Mouse (Mus musculus) megakaryocyte, adult 5-6 weeks (primary cell): ENCODE measurements around the gene Pxn. TPM values are rescaled to one million over a fixed set of nuclear protein-coding genes. Genes with fewer than 3 reads are reported as not detected.
A peak's percentile ranks its signal among the peaks of the same experiment; 100 is the strongest.
"Not testable (repeated sequence)": the region's sequence is repeated elsewhere in the genome, so short reads cannot be mapped to it uniquely, and the experiment has no call there.

Experiments
- ATAC-seq: 2 replicates; pipeline ENCODE4 v1.8.0; 2016; ENCODE audit warnings: mild to moderate bottlenecking, inconsistent platforms; ENCODE audit not compliant: poor library complexity, severe bottlenecking
- total RNA-seq, 2 experiments: library from RNA; stranded (forward) in 1 of 2; stranded (reverse) in 1 of 2; fragments of 153-499, 151-499 nt in 1 of 2; fragments of 221-1000, 200-1000 nt in 1 of 2; gene quantifications; 2 replicates each; pipeline versions ENCODE4 v1.2.3 to v1.2.4; 2015 to 2017

Pxn gene
- total RNA-seq, 2 experiments from 2014 or later: 93.8 to 199 TPM

DNA sequence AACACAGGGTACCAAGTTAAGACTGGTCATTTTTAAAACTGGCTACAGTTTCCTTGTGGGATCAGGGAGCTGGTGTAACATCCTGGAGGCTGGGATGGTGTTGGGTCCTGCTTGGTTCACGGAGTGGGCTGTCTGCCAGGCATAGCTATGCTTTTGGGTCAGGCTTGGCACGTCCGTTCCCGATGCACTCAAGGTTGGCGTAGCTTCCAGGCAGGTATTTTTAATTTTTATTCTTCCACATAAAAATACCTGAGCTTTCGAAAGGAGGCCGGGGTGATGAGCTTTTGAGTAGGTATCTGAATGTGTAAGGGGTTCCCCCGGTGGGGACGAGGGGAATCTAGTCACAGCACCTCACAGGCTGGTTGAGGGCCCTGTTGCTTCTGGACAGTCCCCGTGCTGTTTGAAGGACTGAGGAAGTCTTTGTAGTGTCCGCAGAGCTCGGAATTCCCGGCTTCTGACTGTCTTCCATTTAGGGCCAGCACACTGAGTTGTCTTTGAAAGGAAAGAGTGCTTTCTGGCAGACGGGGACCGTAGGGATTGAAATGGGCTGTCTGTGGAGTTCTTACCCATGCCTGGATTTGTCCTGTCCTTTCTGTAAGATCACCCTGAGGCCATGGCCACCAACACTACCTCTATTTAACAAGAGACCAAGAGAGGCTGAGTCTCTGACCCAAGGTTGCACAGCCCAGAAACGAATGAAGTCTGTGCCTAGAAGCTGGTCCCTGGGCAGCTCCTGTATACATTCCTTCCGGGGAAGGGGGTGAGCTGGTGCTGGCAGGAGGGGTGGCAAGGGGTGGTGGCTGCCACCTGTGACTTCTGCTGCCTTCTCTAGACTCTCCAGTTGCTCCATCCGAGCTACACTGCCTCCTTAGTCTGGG, 1.7 kb downstream of the Pxn start:
- no peak for ATAC-seq

DNA sequence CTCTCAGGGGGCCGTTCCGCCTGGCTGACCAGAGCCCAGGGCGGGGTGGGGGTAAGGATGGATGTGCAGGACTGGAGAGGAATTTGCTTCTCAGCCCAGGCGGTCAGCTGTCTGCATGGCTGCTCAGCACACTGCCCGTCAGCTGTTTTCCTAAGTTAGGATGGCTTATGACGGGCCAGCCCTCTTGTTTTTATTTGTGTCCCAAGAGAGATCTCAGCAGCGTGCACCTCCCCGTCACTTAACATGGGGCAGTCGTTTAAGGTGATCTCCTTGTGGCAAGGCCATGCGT, 2.3 kb downstream of the Pxn start:
- ATAC-seq: no peak

DNA sequence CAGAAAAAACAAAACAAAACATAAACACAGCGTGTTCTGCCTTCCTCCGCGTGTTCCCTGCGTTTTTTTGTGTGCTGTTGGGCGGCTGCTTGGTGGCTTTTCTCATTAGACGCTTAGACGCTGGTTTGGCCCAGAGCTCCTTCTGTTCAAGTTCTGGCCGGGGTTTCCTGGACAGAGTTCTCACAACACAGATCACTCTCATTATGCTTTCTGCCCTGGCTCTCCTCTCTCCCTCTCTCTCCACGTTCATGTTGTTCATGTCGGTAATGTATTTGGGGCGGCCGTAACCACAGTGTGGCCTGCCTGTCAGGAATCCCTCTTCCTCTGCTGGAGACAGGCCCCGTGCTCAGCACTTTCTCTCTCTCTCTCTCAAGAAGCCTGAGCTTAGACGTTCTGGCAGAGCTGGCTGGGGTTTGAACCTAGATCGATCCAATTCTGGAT, 2.9 kb downstream of the Pxn start:
- no peak for ATAC-seq

DNA sequence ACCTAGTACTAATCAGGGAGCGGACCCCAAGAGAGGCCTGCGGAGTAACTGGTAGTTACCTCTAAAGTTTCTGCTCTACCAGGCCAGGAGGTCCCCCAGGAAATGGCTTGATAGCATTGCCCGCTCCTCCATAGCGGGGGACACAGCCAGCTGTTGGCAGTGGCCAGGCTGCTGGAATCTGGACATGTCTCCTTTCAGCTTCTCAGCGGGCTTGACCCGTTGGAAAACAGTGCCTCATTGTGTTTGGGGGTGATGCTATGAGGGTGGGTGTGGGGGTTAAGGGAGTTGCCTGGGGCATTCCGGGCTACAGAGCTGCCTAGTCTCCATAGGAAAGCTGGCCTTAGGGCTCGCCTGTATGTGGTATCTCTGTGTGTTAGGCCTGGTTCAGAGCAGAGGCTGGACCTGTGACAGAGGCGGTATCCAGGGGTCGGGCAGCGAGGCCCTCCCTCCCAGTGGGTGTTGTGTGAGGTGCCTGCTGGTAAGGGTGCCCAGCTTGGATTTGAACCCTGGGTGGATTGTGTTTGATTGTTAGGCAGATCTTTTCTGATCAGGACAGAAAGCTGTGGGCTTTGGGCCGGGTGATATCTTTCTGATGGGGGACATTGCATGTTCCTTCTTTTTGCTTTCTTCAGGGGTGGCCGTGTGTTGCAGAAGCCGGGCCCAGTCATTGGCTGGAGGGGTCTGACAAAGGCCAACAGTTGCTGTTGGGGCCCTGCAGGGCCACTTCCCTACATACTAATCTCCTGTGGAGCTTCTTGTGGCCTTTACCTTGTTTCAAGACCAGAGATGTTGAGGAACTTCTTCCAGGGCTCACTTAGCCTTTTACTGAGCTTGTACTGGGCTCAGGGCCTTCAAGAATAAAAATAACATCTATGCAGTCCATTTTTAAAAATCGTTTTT, 3.6 kb downstream of the Pxn start:
- ATAC-seq: peak; percentile 38

DNA sequence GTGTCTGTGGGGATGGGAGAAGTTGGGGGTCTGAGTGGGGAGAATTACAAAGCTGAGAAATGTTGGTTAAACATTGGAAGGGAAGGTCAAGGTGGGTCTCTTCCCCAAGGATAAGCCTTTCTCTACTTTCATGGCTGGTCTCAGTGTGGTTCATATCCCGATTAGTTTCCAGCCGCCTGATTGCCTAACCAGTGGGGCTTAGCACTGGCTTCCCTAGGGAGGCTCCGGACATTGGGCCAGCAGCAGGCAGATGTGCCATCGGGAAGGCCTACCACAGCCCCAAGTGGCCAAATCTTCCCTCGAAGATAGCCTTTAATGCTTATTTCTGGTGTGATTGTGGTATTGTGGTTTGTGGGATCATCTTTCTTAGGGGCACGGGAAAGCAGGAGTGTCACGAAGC, 5.9 kb downstream of the Pxn start:
- no peak for ATAC-seq

DNA sequence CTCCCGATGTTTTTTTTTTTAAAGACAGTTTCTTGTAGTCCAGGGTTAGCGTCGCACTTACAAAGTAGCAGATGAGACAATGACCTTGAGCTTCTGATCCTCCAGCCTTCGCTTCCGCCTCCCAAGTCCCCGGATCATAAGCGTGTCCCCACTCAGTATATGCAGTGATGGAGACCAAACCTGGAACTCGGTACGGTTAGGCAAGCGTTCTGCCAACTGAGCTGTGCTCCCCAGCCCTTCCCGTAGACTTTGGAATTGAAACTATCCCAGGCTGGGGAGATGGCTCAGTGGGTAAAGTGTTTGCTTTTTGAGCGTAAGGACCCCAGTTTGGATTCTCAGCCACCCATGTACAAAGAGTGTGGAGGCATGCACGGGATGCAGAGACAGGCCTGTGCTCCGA, 6.8 kb downstream of the Pxn start:
- no peak for ATAC-seq

- no peak for ATAC-seq
Observed at GRCm38 (mm10) chr5:115513721-115514120, 7.2 kb downstream of the Pxn start.

DNA sequence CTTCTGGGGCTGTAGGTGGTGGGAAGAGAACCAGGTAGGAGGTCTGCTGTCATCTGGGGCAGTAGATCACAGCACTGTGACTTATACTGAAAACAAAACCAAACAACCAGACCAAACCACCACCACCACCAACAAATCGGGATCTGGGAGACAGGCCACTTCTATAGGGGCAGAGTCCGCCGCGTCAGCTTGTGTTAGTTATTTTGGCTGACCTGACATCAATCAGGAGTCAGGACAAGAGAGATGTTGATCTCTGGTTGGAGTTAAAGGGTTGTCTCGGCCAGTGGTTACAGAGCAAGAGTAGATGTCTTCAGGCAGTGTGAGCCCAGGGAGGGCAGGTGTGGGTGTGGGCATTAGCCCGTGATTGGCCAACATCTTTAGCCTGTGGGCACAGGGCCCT, 7.9 kb downstream of the Pxn start:
- no peak for ATAC-seq

DNA sequence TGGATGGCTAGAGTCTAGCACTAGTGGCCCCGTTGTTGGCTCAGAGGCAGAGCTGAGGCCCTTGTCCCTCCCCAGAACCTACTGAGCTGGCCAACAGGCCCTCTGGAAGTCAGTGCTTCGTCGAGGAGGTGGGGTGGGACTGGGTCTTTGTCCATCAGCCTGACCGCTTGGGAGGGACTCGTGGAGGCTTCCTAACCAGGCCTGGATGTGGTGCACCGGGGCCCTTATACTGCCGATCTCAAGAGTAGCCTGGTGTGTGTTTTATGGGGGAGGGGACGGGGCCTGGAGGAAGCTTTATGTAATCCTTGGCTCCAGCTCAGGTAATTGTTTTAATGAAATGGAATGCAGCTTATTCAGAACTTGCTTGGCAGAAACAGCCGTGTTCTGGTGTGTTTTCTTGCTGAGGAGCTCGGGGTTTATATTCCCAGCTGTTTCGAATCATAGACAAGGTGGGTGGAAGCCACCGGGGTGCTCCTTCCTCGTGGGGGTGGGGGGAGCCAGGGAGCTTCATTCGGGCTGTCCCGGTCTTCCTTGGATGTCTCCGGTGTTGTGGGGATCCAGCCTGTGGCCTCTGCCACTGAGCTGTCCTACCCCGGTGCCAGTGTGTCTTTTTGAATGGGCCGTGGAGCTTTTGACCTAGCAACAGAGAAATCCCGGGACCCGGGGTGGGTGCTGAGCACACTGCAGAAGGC, 8.6 kb downstream of the Pxn start:
- ATAC-seq: no peak

DNA sequence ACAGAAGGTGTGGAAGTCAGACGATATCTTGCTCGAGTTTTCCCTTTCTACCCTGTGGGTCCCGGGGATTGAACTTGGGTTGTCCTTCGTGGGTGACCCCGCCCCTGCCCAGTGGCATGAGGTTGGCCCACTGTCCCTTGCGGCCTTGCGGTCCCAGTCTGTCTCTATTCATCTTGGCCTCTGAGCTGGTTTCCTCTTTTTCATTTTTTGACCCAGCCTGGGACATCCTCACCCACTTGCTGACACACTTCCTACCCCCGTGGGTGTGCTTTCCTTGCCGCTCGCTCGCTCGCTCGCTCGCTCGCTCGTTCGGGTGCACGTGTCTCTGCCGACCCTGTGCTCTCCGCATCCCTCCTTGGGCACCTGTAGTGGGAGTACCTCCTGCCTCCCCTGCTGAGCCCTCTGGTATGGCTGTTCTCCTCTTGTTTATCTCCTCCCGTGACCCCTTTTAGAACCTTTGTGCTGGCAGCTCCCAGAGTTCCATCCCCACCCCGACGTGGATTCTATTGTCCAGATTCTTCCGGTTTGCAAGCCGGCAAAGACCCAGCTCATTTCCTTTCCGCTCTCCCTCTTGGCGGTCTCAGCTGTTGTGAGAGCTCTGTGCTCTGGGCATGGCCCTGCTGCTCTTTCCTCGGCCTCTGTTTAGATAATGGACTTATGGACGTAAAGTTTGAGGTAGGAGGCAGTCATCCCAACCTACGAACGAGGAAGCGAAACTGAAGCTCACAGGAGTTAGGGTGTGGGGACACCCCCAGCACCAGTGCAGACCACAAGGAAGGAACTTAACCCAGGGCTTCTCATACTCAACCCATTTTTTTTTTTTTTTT, 9.8 kb downstream of the Pxn start:
- peak; percentile 87 for ATAC-seq

DNA sequence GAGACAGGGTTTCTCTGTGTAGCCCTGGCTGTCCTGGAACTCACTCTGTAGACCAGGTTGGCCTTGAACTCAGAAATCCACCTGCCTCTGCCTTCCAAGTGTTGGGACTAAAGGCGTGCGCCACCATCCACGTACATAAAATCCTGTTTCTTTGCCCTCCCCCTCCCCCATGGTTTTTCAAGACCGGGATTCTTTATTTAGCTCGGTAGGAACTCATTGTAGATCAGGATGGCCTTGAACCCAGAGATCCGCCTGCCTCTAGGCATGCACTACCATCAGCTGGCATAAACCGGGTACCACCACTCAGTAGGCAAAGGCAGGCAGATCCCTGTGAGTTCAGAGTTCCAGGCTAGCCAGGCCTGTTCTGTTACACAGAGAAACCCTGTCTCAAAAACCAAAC, 10.4 kb downstream of the Pxn start:
- ATAC-seq: no peak

- no peak for ATAC-seq
Observed at GRCm38 (mm10) chr5:115517501-115517900, 11.0 kb downstream of the Pxn start.

- ATAC-seq: not testable (repeated sequence)
Observed at GRCm38 (mm10) chr5:115518214-115518613, 11.7 kb downstream of the Pxn start.

DNA sequence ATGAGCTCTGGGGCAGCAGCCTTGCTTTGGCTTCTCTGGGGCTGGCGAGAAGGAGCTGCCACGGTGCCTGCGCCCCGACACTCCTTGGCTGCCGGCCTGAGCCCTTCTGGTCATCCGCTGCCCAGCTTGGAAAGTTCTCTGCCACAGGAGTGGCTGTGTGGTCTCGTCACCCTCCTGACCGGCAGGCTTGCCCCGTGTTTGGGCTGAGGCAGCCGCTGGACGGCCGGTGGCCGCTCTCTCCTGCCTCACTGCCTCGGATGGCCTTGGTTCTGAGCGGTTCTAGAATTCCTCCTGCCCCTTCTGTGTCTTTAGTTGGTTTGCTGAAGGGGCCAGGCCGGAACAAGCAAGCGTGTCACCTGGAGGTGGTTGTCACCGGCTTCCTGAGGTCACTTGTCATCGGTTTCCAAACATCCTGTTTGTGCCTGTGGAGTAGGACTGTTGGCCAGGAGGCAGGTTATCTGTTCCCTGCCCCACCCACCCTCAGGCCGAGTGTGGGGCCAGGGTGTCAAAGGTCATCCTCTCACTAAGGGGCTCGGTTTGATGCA, 13.9 kb downstream of the Pxn start:
- ATAC-seq: 0 out of 2 replicates have a peak, but pooled peaks have one; percentile 1

DNA sequence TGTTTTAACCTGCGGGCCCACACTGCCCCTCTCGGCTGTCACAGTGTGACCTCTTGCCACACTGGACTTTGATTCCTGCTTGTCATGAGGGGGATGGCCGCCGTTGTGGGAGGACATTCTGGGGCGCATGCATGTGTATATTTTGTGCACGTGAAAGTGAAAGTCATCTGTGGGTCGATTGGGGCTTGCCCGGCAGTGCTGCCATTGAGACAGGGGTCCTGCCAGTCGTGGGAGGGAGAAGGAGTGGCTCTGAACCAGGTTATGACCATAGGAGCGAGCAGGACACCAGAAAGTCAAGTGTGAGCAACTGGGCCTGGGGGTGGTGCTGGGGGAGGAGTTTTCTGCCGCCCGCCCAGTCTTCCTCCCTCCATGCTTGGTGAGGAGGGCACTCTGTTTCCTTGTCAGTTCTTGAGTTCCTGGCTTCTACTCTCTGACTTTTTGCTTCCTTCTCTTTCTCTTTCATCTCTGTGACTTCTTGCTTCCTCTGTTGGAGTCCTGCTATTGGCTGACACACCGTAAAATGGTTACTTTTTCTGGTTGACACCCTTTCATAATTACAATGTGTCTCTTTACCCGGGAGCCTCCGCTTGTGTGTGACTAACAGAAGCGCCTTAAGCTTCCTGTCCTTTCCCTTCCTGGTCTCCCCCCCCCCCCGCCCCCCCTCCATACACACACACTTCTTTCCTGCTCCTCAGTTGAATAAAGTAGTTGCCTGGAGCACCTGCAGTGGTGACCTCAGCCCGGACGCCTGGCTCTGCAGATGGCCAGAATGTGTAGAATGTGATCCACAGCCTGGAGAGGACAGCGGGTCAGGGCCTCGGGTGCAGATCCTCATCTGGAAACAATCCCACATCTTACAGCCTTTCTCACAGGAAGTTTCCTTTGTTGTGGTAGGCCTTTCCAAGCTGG, 15.3 kb downstream of the Pxn start:
- peak; percentile 74 for ATAC-seq

DNA sequence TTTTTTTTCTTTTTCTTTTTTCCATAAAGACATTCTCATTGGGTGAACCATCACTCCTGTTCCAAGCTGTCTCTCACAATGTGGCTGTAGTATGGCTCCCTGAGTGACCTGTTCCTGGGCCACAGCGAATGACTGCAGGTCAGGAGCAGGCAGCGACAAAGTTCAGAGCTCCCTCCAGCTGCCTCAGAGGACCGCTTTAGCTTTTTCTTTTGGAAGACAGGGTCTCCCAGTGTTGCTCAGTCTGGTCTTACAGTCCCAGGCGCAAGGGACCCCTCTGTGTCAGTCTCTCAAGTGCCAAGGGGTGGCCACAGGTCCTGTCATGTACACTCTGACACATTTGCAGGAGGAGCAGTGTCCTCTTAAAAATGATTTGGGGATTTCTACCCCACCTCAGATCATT, 16.1 kb downstream of the Pxn start:
- ATAC-seq: no peak

DNA sequence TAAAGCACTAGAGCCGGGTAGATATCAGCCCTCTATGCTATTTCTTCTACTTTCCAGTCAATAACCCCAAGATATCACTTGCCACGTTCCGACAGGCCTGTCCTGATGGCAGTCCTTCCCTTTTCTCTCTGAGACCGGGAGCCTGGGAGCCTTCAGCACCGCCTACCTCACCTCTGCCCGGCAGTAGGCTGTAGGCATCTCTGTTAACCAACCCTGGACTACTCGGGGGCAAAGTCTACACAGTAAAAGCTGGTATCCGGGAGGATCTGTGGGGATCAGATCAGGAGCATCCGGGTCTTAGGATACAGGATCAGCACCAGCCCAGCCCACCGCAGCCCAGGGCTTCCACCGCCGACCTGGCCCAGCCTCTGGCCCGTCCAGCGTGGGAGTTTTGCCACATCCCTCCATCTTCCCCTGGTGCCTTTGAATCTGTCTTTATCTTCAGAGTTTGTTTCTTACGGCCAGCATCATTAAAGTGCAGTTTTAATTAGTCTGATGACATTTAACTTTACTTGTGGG, 16.6 kb downstream of the Pxn start:
- ATAC-seq: no peak

DNA sequence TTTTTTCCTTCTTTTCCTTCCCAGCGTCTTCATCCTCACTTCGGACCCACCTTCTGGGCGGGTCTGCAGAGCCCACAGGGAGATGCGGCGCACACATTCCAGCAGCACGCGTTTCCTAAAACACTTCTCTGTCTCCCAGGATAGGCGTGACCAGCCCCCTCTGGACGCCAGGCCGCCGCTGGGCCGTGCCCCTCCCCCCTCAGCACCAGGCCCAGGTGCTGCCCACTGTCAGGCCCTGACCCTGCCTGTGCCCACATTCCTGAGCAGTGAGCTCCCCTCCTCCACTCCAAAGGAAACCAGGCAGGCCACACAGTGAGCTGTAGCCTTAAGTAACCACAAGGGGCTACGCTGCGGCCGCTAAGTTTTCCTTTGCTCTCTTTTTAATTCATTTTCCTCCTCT, 17.5 kb downstream of the Pxn start:
- no peak for ATAC-seq

DNA sequence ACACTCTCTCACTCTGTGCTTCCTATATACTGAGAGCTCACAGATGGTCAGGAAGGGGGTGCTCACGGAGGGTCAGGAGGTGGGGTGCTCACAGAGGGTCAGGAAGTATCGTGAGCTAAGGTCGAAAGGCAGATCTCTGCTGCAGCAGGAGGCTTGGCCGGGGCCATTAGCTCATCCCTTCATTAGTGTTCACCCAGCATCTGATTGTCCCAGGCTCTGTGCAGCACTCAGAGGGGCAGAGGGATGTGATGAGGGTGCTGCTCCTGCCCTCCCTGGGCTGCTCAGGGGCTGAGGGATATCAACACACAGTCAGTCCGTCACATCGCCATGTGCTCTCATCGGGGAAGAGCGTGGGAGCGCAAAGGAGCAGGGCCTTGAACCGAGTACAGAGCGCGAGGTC, 18.0 kb downstream of the Pxn start:
- ATAC-seq: no peak
